Mouse (Mus musculus) kidney, adult 2 months (tissue): Measurements from ENCODE around the gene Tiam1.

ENCODE experiments used
- CTCF ChIP-seq: fragments of 200-500 bp; conservative IDR thresholded peaks from 2 replicates; pipeline ENCODE4 v1.5.1; 2011; ENCODE audit warnings: low read depth, mild to moderate bottlenecking, control low read depth, low read length, moderate library complexity, mixed read lengths; ENCODE audit not compliant: insufficient read depth, insufficient read length
- POLR2A ChIP-seq: fragments of 200-500 bp; IDR thresholded peaks from one replicate; pipeline ENCODE4 v1.6.1; 2011; ENCODE audit warnings: low read depth, low read length, control low read depth

- TF ChIP-seq POLR2A, result no peak
- TF ChIP-seq CTCF, result no peak
These were observed 381.0 kb downstream of the Tiam1 start for GRCm38 (mm10) chr16:89762523-89762922.
